Mouse (Mus musculus): Measurements from ENCODE around the gene Xk.

DNA sequence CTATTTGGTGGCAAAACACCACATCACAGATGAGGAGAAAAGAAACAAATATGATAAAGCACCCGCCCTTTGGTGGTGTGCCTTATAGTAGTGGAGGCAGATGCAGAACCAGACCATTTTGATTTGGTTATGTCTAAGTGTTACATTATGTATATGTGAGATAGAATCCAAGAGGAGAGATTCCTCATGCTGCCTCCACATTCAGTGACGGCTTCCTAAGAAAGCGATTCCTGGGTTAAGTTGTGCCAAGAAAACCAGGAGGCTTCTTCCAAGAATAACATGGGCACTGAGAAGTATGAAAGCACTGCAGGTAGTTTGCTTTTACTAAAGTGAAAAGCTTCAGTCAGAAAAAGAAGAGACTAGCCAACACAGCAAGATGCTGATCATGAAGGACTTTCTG lies 17.7 kb upstream of the Xk start:
- TF ChIP-seq CTCF (IDR thresholded peaks at IDR 0.05; ENCODE audit: borderline replicate concordance, extremely low read depth, insufficient read depth, insufficient read length) (no peak), POLR2A (IDR thresholded peaks at IDR 0.05; ENCODE audit: borderline replicate concordance, extremely low read depth, insufficient read depth, insufficient read length, poor library complexity, severe bottlenecking) (no peak)
